Mouse (Mus musculus) thymus, adult 2 months (tissue): ENCODE measurements around the gene Cdk12.

ENCODE experiments used
- CTCF ChIP-seq: fragments of 200-500 bp; IDR thresholded peaks from 2 replicates; pipeline ENCODE4 v1.5.1; 2012; ENCODE audit warnings: mild to moderate bottlenecking, control low read depth, low read length, moderate library complexity, borderline replicate concordance; ENCODE audit not compliant: control insufficient read depth, poor library complexity, insufficient read depth; ENCODE audit errors: extremely low read depth
- POLR2A ChIP-seq: fragments of 200-500 bp; IDR thresholded peaks from 2 replicates; pipeline ENCODE4 v1.6.1; 2012; ENCODE audit warnings: mild to moderate bottlenecking, low read length, control low read depth, moderate library complexity; ENCODE audit not compliant: control insufficient read depth, poor library complexity, insufficient read depth; ENCODE audit errors: extremely low read depth

DNA sequence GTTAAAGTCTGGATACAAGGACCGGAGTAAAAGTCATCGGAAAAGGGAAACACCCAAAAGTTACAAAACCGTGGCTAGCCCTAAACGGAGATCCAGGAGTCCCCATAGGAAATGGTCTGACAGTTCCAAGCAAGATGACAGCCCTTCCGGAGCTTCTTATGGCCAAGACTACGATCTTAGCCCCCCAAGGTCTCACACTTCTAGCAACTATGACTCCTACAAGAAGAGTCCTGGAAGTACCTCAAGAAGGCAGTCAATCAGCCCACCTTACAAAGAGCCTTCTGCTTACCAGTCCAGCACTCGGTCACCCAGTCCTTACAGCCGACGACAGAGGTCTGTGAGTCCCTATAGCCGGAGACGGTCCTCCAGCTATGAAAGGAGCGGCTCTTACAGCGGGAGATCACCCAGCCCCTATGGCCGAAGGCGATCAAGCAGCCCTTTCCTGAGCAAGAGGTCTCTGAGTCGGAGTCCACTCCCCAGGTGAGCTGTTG is 1.1 kb downstream of the Cdk12 start:
- TF ChIP-seq POLR2A, result no peak
- no peak for TF ChIP-seq CTCF
